Mouse (Mus musculus) cerebellum, postnatal 10 days (tissue): ENCODE data around the gene Wwox.

Experiments
- DNase-seq, 2 experiments: peaks; one replicate each; pipeline ENCODE4 v3.0.0; 2021; ENCODE audit warnings: mixed read lengths in 2 of 2

The Wwox gene

DNA sequence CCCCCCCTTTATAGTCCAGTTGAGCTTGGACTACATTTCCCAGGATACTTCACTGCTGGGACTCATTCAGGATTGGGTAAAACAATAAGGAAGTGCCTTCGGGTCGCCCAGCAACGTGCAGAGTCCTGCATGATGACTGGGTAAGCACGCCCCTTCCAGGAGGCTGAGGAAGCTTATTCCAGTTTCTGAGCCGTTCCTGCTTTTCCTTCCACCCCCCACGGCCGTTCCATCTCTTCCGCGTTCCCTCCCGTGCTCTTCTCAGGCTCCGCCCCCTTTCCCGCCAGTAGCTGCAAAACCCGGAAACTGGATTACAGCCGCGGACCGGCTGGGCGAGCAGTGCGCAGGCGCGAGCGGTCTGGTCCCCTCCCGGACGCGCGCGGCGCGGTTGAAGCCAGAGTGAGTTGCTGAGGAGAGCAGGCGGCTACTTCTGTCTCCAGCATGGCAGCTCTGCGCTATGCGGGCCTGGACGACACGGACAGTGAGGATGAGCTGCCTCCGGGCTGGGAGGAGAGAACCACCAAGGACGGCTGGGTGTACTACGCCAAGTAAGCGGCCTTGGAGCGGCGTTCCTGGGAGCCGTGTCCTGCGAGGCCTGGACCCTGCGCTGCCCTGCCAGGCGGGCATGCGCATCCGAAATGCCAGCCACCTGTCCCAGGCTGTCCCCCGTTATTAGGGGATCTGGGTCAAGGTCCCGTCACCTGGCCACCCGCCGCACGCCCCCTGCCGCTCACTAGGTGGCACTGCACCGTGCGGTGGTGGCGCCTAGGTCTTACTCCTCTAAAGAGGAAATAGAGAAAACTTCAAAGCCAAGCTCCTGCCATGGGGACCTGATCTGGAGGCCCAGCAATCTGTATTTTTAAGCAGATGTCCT, at the start of gene Wwox:
Wwox (plus strand) TSS at position 322 of the 871 bp plus-strand sequence.
- peak; percentile 100 for DNase-seq

DNA sequence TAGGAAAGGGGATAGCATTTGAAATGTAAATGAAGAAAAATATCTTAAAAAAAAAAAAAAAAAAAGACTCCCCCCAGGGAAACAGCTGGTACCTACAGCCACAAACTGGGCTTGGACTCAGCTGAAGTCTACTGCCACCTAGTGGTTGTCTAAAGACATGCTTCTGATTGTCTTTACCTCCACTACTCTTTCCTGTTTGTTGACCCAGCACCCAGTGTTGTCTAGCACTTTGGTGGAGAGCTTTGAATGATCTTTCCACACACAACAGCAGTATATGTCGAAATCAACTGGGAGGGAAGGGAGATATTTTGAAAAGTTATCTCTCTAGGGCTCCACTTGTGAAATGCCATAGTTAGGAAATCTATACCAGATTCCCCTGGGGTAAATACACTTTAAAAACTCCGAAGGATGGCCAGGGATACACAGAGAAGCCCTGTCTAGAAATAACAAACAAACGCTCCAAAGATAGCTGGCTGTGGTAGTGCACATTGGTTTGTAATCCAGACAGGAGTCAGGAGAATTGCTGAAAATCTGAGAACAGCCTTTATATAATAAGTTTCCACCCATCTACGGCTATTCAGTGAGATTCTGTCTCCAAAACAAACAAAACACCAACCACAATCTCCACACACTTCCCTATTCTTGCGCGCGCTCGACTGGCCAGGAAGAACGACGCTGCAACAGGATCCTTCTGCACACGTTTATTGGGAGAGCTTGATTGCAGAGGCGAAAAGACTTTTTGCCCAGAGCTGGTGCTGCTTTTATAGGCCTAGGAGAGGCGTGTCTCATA, 48.8 kb upstream of the Wwox start:
- peak; percentile 6 to 33 for DNase-seq

DNA sequence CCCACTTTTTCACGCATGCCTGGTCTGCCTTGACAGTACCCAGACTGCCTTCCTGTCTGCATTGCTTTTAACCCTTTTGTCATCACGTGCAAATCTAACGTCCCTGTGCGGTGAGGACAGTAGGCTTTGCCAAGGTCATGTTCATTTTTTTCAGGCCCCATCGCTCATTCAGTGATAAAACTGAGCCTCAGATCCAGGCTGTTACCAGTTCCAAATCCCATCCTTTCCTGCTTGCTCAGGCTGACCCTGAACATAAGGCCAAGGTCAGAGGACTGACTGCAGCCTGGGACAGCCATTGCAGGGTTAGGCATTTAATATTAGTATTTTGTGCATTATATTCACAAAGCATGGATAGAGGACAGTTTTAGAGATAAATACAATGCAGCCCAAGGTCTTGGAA, 41.1 kb upstream of the Wwox start:
- no peak for DNase-seq

DNA sequence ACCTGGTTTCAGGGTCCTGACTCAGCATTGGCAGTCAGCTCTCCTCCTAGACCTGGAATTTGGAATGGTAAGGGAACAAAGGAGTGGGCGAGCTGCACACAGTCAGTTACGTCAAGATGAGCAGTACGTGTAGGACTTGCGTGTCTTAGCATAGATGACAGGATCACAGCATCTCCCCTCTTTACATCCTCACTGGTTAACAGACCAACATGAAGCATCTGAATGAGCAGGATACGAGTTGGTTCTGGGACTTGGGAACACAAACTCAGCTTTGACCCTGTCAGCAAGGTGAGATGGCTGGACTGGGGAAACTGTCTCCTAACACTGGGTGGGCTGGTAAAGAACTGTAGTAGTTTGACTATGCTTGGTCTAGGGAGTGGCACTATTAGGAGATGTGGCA, 40.2 kb upstream of the Wwox start:
- DNase-seq: no peak

DNA sequence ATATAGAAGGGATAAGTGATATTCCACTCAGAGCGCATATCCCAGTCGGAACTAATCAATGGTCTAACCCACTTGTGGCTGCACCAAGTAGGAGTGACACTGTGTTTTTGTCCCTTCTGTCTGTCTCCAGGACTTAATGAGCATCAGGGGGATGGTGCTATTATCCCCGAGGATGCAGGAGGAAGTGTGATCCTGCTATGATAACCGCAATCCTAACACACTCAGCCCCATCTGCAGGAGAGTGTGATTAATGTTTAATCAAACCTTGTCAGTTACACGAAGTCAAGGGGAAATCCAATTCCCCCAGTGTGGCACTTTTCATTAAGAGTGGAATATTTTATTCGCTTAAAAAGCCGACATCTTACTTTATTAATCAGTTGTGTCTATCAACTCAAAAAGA, 37.8 kb upstream of the Wwox start:
- DNase-seq: no peak

DNA sequence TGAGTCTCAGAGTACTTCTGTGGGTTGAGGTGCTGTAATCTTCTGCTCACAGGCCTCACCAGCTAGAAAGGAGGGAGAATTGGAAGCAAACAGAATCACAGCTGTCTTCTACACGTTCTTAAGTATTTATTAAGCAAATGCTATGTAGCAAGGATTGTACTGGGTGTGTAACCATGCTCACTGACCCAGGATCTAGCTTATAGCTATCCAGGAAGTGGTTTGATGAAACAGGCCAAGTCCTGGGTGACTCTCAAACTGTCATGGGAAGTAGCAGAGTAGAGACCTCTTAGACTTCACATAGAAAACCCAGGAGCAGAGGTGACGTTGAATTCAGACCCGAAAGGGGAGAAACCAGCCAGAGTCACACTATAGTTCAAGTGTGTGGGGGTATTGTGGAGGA, 28.0 kb upstream of the Wwox start:
- no peak for DNase-seq

DNA sequence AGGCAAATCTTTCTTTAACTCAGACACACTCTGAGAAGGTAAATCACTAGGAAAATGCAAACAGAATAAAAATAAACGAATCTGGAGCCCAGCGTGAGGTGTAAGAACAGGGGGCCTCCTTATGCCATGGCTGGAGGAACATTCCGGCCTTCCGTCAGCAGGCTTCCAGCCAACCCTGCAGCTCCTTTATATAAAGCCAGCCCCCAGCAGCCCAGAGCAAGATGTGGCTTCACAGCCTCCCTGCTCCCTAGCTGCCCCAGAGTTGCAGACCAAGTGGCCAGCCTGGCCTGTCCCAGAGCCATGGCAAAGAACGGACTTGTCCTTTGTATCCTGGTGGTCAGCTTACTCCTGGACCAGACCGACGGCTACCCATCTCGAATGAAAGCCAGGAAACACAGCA, 21.7 kb upstream of the Wwox start, which contains the start of gene Clec3a:
Clec3a (plus strand) TSS at position 301 of the 400 bp plus-strand sequence.
- peak; percentile 20 to 35 for DNase-seq

DNA sequence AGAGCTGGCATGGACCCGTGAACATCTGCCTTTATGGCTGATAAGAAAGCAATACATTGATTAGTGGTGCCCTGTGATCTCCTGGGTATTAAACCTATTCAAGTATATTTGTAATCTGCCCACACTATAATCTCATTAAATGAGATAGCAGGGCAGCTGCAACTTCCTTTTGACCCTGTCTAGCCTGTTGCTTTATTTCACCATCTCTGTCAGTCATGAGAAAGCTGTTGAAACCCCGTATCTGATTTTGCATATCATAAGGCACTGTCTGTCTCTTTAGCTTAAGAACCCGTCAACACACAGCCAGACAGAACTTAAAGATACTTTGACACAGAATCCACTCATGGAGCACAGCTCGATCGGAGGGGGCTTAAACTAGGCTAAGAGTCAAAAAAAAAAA, 21.0 kb upstream of the Wwox start:
- no peak for DNase-seq

DNA sequence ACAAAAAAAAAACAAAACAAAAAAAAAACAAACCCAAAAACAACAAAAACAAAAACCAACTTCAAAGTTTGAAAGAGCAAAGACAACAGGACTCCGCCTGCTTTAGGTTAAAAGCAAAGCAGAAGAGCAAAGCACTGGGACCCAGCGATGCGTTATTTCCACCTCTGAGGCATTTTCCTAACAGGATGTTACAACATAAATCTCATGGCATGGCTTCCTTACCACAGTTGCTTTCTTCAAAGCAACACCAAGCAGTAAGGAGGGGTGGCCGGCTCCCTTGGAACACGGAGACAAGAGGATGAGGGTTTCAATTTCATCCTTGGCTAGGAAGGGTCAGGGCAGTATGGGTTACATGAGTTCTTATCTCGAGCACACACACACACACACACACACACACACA, 20.6 kb upstream of the Wwox start:
- DNase-seq: no peak

DNA sequence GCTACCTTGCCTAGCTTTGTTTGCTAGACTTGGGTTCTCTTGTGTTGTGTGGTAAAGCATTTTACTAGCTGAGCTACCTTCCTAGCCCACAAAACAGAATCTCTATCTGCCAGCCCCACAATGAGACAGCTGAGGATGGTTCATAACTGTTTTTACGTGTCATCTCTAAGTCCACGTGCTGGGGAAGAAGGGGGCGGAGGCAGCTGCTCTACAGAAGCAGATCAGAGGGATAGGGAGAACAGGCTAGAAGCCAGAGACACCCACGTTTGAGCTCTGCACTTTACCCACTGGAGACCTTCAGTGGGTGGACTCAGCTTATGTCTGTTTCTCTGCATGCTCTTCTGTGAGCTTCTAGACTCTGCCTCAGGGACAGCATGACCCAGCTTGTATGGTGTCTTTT, 17.9 kb upstream of the Wwox start:
- no peak for DNase-seq

DNA sequence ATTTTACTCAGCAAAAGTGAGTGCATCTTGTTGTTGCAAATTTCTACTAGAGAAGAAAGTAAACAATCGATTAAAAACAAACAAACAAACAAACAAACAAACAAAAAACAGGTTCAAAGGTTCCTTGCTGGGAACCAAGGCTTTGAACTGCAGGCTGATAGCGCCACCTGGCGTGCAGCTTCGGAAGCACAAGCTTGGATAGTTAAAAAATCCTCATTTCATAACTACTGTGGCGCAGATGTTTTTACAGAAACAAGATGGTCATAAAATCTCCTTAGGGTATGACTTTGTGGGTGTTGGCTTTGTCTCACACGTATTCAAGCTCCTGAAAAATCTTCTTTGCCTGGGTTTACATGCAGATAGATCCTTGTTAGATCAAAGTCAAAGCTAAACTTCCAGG, 1.2 kb upstream of the Wwox start:
- peak; percentile 75 to 84 for DNase-seq

DNA sequence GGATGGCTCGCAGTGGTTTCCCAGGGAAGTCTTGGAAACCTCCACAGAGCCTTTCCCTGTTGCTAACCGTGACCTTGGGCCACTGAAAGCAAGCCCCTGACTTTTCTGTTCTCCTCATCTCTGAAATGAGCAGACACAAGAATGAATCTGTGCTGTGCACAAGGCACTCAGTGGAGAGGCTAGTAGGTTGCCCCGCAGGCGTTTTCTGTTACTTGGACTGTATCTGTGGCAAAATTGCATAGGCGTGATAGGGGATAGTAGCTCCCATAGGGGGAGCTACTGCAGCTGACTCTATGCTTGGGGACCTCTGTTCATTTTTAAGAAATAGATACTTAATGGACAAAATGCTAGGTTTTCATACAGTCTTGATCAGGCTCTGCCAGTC, 742 bp downstream of the Wwox start:
- DNase-seq: no peak

DNA sequence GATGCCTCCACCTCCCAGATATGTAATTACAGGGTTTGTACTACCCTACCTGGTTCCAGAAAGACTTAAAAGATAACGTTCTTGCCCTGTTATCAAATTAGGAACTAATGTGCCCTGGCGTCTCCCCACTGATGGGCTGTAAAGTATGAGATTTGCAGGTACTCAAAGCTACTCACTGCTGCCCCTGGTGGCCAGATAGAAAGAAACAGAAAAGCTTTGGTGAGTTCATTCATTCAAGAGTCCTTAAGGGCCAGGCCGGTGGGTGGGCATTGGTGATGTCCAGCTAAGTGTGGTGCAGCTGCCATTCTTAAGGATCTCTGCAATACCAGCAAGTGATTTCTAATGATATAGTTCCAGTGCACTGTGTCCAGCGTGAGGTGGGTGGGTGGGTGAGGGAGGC, 2.2 kb downstream of the Wwox start:
- peak; percentile 55 to 61 for DNase-seq

DNA sequence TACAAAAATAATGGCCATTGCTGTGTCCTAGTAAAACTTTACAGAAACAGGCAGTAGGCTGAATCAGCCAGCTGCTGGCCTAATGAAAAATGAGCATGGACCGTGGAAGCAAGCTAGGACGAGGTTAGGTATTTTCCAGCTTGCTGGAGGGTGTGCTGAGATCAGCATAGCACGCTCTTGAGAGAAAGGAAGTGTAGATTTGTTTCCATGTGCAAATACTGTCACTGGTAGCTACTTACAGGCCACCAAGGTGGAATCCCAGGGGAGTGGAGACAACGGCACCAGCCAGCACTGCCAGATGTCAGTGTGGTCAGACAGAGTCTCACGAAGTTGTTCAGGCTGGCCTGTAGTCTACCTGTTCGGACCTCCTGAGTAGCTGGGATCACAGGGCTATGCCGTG, 7.4 kb downstream of the Wwox start:
- no peak for DNase-seq

DNA sequence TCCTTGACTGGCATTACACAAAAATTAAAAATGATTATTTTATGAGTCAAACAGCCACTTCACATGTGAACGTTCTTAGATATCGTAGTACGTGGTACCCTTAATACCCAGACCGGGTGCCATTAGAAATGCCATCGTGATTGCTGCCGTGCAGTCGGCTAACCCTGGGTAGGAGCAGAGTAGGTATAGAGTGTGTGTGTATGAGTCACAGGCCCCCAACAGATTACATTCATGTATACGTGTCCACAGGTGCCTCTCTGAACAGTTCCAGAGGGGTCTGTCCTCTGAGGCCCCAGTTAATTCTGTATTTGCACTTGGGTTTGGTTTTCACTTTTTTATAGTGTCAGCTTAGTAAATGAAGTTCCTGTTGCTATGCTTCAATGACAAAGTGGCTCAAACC, 12.8 kb downstream of the Wwox start:
- no peak for DNase-seq

DNA sequence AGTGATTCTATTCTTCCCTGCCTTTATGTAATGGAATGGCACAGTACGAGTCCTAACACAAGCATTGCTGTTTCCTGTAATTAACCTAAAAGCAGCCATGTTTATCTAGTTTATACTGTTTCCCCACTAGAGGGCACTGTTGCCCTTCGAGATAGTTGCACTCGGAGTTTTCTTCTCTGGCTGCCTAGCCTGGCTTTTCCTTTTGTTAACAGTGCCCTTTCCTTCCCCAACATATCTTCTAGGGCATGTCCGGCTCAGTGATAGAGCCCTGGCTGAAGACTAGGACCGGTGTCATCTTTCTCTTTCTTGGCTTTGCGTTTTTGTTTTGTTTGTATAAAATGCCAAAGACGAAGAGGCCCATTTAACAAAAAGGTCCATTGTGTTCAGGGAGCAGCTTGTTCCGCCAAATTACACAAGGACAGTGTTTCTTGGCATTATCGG, 13.3 kb downstream of the Wwox start:
- peak; percentile 87 to 92 for DNase-seq

DNA sequence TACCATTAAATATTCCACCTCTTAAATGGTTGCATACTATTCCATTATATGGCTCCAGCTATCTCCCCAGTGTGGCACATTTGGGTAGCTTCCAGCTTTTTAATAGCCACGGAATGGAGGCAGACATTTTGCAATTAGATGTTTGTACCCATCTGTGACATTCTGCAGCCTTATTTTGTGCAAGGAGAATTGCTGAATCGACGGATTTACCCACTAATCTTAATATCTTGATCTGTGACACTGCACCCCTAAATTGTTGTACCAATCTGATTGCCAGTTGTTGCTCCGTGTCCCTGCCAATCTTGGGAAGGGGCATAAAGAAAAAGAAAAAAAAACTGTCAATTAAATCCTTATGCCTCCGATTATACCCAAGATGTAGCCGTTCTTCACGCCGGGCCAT, 15.8 kb downstream of the Wwox start:
- DNase-seq: no peak

DNA sequence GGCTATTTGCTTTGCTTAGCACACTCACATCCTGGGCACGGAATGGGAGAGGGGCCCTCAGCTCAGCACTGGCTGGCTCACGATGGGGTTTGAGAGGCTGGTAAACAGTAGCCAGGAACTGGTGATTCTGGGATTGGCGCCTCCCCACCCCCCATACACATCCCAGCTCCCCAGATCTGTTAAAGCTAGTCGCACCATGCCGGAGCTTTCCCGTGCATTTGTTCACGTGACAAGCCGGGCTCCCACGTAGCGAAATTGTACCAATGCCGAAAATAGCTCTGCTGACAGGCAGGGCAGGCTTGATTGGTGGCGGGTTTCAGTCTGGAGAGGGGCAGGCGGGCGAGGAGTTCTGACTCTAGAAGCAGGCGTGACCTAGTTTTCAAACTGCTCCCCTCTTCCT, 16.5 kb downstream of the Wwox start:
- DNase-seq: peak; percentile 25 to 30

DNA sequence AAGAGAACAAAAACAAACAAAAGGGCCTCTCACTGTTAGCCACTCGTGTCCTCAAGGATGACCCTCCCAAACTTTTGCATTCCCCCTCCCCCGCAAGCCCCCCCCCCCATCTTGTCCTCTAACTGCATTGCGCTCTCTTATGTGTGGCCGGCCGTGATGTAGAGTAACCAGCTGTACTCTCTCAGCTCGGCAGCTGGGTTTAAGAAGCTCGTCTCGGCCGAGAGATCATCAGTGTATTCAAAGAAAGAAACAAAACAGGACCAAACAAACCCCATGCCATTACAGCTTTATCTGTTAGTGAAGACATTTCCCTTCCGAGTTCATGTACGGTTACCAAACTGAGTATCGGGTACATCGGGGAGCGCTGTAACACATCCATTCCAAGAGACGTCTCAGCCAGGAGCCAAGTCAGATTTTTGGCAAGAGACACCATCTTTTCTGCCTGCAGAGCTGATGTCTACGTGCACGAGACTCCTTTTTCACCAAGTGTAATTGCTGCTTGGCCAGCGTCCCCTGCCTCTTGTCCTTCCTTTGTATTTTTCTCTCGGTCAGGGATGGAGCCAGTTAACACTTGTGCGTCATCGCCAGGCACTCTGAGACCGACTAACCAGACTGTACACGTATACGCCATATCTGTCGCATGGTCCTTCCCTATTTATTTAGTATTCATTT, 18.8 kb downstream of the Wwox start:
- DNase-seq: peak; percentile 35 to 39

DNA sequence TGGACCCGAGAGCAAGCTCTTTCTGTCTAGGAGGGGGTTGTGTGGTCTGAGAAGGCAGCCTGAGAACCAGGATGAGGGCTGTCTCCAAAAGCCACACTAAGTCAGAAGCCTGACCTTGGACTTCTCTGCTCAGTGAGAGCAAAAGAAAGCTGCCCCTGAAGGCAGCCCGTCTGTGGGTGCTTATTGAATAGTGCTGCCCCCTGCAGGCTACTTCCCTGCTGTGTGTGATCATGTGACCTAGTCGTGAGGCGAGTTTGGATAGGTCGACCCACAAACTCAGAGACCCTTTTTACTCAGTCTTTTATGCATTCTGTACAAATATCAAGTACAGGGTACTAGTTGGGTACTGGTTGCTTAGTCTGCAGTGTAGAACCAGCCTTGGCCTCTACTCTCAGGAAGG, 21.1 kb downstream of the Wwox start:
- DNase-seq: no peak

DNA sequence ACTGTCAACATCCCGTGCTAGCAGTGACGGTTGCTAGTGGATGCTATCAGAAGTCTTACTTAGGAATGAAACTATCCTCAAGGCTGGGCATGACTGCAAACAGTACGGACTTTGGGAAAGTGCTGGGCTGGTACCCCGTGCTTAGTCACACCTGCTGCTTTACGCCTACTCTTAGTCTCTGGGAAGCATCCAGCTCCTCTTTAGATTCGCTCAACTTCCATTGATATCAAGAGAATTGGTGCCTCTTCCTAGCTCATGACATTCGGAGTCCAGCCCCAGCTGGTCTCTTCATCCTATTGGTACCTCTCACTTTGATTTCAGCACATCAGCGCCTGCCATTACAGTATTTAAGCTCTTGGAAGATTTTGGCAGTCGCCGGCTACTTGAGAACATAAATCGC, 23.1 kb downstream of the Wwox start:
- no peak for DNase-seq

DNA sequence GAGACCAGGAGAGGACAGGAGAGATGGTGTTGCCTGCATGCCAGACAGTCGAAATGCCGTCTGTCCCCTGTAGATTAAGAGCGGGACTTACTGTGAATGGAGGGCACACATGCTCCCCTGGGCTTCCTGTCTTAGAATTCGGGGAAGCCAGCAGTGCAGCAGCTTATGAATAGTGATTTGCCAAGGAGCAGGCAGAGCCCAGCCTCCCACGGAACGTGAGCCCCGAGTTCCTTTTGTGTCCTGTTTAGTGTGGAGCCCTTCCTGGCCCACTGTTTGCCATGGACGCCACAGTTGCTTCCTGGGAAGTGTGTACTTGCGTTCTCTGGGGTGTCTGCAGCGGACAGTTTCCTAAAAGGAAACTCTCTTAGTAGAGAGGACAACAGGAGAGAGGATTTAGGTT, 23.9 kb downstream of the Wwox start:
- DNase-seq: no peak

DNA sequence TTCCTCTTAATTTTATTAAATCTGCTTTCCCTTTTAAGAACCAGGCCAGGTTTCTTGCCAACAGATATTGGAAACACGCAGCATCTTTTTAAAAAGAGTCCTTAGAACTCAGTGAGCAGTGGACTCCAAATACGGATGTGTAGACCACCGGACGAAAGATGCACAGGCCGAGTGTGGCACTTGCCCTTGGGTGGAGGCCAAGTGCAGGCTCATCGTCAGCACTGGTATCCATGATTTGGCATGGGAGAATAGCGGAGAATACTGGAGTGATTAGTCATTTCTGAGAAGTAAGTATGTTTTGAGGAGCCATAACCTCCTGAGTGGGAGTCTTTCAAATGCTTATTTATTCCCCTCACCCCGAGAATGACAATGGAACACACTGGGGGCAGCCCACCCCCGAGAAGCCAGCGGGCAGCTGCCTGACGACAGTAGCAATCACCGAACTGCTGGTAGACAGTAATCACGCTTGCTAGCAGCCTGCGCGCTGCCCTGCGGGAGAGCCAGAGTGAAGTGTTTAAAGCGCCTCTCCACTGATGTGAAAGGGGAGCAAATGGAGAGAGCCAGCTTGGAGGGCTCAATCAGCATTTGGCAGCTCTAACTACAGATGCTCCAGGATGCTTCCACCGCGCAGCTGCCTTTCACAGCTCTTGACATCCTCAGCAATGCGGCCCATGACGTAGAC, 29.2 kb downstream of the Wwox start:
- peak; percentile 64 to 72 for DNase-seq
